28 mouse cellular contexts compared by ENCODE assay signal in genomic region chr11:67627179-67627578, GRCm38 (mm10).
A peak's percentile ranks its signal among the peaks of the same experiment; 100 is the strongest.
DNase-seq lines count a peak whose midpoint lies in the region; ATAC-seq and TF ChIP-seq lines count a peak whose summit lies in the region.
"Had no signal": no experiment of that assay in that cellular context is flagged by ENCODE, and none has a peak within 500 bp of the region (broad histone marks: within the 10 kb centered on the region; RNA-seq: fewer than 3 reads in every experiment).

No protein-coding gene starts in this region.

- TF ChIP-seq CTCF in liver, adult 2 months (IDR thresholded peaks at IDR 0.05; ENCODE audit: low read depth, low read length) = no peak

- WGBS in liver, adult 2 months = 47% methylated on average over 7 of the region's 7 CpGs
- WGBS in liver, embryonic 16.5 days (ENCODE audit: insufficient replicate concordance) = 57% methylated on average over 7 of the region's 7 CpGs
- 77% methylated on average over 7 of the region's 7 CpGs for WGBS in liver, embryonic 11.5 days

- DNase-seq in liver, adult 2 months (ENCODE audit: extremely low read depth, low read depth, low spot score) = peak; percentile 89
- DNase-seq in liver = no peak
- no peak for DNase-seq in liver, embryonic 11.5 days (ENCODE audit: low spot score)
- DNase-seq in layer of hippocampus, adult 9-10 months (ENCODE audit: low spot score) = no peak
- DNase-seq: adrenal gland, adult 2 months; adrenal gland, postnatal 10 days; adrenal gland, postnatal 25 days; B cell, adult 2 months; cerebellum, adult 11 months; cerebellum, adult 18-20 months; cerebellum, adult 8-10 months; cerebellum, adult 9-11 months; cerebellum, postnatal 14 days; cerebellum, postnatal 36 days; embryo, embryonic 11 days had no signal

- peak; percentile 64 for ATAC-seq in liver, embryonic 16.5 days (ENCODE audit: low read depth)
- ATAC-seq in liver, embryonic 11.5 days (replicated peaks; ENCODE audit: low FRiP score) = no peak
- ATAC-seq: activated CD4-positive, CD25-positive, alpha-beta regulatory T cell, adult 4 months; CD4-positive, CD25-positive, alpha-beta regulatory T cell, adult 4 months; forebrain, embryonic 14.5 days; forebrain, embryonic 16.5 days; Patski had no signal

- H3K9ac ChIP-seq in liver, adult 2 months (ENCODE audit: low read depth, low read length) = no peak overlapping the region
- H3K9ac ChIP-seq in liver, embryonic 16.5 days (ENCODE audit: low read depth, low read length) = no peak overlapping the region
- H3K9ac ChIP-seq in liver, embryonic 11.5 days (ENCODE audit: low read depth, low read length) = no peak overlapping the region
- H3K9ac ChIP-seq: embryonic facial prominence, embryonic 13.5 days; embryonic facial prominence, embryonic 15.5 days; forebrain, embryonic 12.5 days had no signal

- H3K4me1 ChIP-seq in liver, adult 2 months (ENCODE audit: control insufficient read depth, insufficient read depth, low read length) = peaks cover 20% of the 10 kb centered on the region
- no peaks in the 10 kb centered on the region; the same call in 1 of the 2 replicates for H3K4me1 ChIP-seq in liver, embryonic 16.5 days (ENCODE audit: control insufficient read depth, low read depth, low read length)
- no peaks in the 10 kb centered on the region for H3K4me1 ChIP-seq in liver, embryonic 11.5 days (replicated peaks; ENCODE audit: control insufficient read depth, insufficient read depth, low read length)
- H3K4me1 ChIP-seq: embryonic facial prominence, embryonic 13.5 days; forebrain, embryonic 10.5 days; forebrain, embryonic 12.5 days had no signal

- H3K27ac ChIP-seq in liver, adult 2 months (replicated peaks; ENCODE audit: insufficient read depth, low read depth, low read length) = peak overlapping the region; percentile 80
- H3K27ac ChIP-seq in liver, embryonic 16.5 days (ENCODE audit: low read length) = no peak overlapping the region
- H3K27ac ChIP-seq in liver, embryonic 11.5 days (ENCODE audit: low read depth, low read length) = no peak overlapping the region
- H3K27ac ChIP-seq: embryonic facial prominence, embryonic 13.5 days; embryonic facial prominence, embryonic 15.5 days; forebrain, embryonic 10.5 days; forebrain, embryonic 12.5 days had no signal

- no peak overlapping the region for H3K4me2 ChIP-seq in liver, embryonic 16.5 days (ENCODE audit: low read depth, low read length)
- H3K4me2 ChIP-seq in liver, embryonic 11.5 days = no peak overlapping the region
- H3K4me2 ChIP-seq: embryonic facial prominence, embryonic 13.5 days; embryonic facial prominence, embryonic 15.5 days; forebrain, embryonic 12.5 days had no signal

- no peak overlapping the region for H3K4me3 ChIP-seq in liver, adult 2 months (ENCODE audit: insufficient read depth, low read depth, low read length)
- no peak overlapping the region for H3K4me3 ChIP-seq in liver, embryonic 16.5 days (ENCODE audit: low read depth, low read length)
- H3K4me3 ChIP-seq in liver, embryonic 11.5 days (ENCODE audit: low read depth, low read length) = no peak overlapping the region
- H3K4me3 ChIP-seq: embryonic facial prominence, embryonic 13.5 days; embryonic facial prominence, embryonic 15.5 days; erythroblast, embryonic 14.5 days; forebrain, embryonic 10.5 days; forebrain, embryonic 12.5 days had no signal

- H3K36me3 ChIP-seq in liver, adult 2 months (ENCODE audit: control insufficient read depth, insufficient read depth, low read length) = no peaks in the 10 kb centered on the region
- H3K36me3 ChIP-seq in liver, embryonic 16.5 days (ENCODE audit: control insufficient read depth, insufficient read depth) = no peaks in the 10 kb centered on the region
- H3K36me3 ChIP-seq in liver, embryonic 11.5 days (ENCODE audit: control insufficient read depth, insufficient read depth, low read length) = no peaks in the 10 kb centered on the region
- H3K36me3 ChIP-seq: embryonic facial prominence, embryonic 13.5 days; embryonic facial prominence, embryonic 15.5 days; forebrain, embryonic 10.5 days; forebrain, embryonic 12.5 days; G1E had no signal

- no peaks in the 10 kb centered on the region for H3K79me2 ChIP-seq in liver, adult 2 months (ENCODE audit: control insufficient read depth, insufficient read depth, low read length)

- H3K27me3 ChIP-seq in liver, adult 2 months (ENCODE audit: control insufficient read depth, insufficient read depth, low read length) = no peaks in the 10 kb centered on the region
- H3K27me3 ChIP-seq in liver, embryonic 16.5 days (ENCODE audit: control insufficient read depth, insufficient read depth, low read depth, low read length) = no peaks in the 10 kb centered on the region
- H3K27me3 ChIP-seq in liver, embryonic 11.5 days (replicated peaks; ENCODE audit: control insufficient read depth, insufficient read depth, low read length) = no peaks in the 10 kb centered on the region
- H3K27me3 ChIP-seq: CH12.LX; embryonic facial prominence, embryonic 13.5 days; embryonic facial prominence, embryonic 15.5 days; forebrain, embryonic 12.5 days had no signal

- no peak for TF ChIP-seq POLR2A in liver, adult 2 months (IDR thresholded peaks at IDR 0.05; ENCODE audit: extremely low read depth, insufficient read depth, low read length)

- H3K9me3 ChIP-seq in liver, embryonic 16.5 days (replicated peaks; ENCODE audit: control insufficient read depth, low read length) = no peaks in the 10 kb centered on the region
- no peaks in the 10 kb centered on the region for H3K9me3 ChIP-seq in liver, embryonic 11.5 days (ENCODE audit: control insufficient read depth, low read length)
- H3K9me3 ChIP-seq: embryonic facial prominence, embryonic 13.5 days; embryonic facial prominence, embryonic 15.5 days; forebrain, embryonic 10.5 days; forebrain, embryonic 12.5 days had no signal
